Mouse (Mus musculus) brain, embryonic 14.5 days (tissue): ENCODE results near the gene Abcc4.

ENCODE experiments used
- CTCF ChIP-seq: fragments of 200-500 bp; IDR thresholded peaks from 2 replicates; pipeline ENCODE4 v1.5.1; 2012; ENCODE audit warnings: inconsistent platforms, mild to moderate bottlenecking, moderate library complexity, borderline replicate concordance; ENCODE audit not compliant: insufficient read depth, insufficient read length; ENCODE audit errors: extremely low read depth
- POLR2A ChIP-seq: fragments of 200-500 bp; IDR thresholded peaks from 2 replicates; pipeline ENCODE4 v1.6.1; 2012; ENCODE audit warnings: mild to moderate bottlenecking, inconsistent platforms, borderline replicate concordance; ENCODE audit not compliant: poor library complexity, insufficient read depth, insufficient read length, severe bottlenecking; ENCODE audit errors: extremely low read depth

GRCm38 (mm10) chr14:118741780-118742179 lies 35.8 kb upstream of the Abcc4 start:
- TF ChIP-seq CTCF (no peak), POLR2A (no peak)
